Mouse (Mus musculus) forebrain, embryonic 11.5 days (tissue): ENCODE measurements at regions not wholly inside any gene's neighbourhood (a gene's known extent, or its start where the extent isn't known, plus 50 kb on each side); places are given as distances from the start of the nearest gene placed in this dataset.

Experiments
- ATAC-seq: fragments of 200-750 bp; cut with Nextera tagmentation; replicated peaks from 2 replicates; pipeline ENCODE4 v1.8.0; 2017; ENCODE audit warnings: moderate TSS enrichment; ENCODE audit not compliant: low FRiP score
- DNase-seq: peaks from one replicate; pipeline ENCODE4 v3.0.0-alpha.2; 2017; ENCODE audit warnings: low spot score
- H3K27ac ChIP-seq: fragments of 300-500 bp; sonication (generic); 2 replicates; pipeline ENCODE4 v1.5.1; 2014; ENCODE audit warnings: low read depth, low read length
- H3K27me3 ChIP-seq: fragments of 300-500 bp; sonication (generic); 2 replicates; pipeline ENCODE4 v1.6.1; 2014; ENCODE audit warnings: mild to moderate bottlenecking, low read length, mixed read lengths; ENCODE audit not compliant: control insufficient read depth, insufficient read depth
- H3K36me3 ChIP-seq: fragments of 300-500 bp; sonication (generic); 2 replicates; pipeline ENCODE4 v1.6.1; 2014; ENCODE audit warnings: mild to moderate bottlenecking, low read length, moderate library complexity, mixed read lengths; ENCODE audit not compliant: control insufficient read depth, insufficient read depth
- H3K4me1 ChIP-seq: fragments of 300-500 bp; sonication (generic); replicated peaks from 2 replicates; pipeline ENCODE4 v1.6.1; 2014; ENCODE audit warnings: low read length, mixed read lengths; ENCODE audit not compliant: control insufficient read depth, insufficient read depth
- H3K4me2 ChIP-seq: fragments of 300-500 bp; sonication (generic); 2 replicates; pipeline ENCODE4 v1.6.1; 2014; ENCODE audit warnings: low read depth, mild to moderate bottlenecking, low read length, moderate library complexity, mixed read lengths; ENCODE audit not compliant: severe bottlenecking
- H3K4me3 ChIP-seq: fragments of 300-500 bp; sonication (generic); 2 replicates; pipeline ENCODE4 v1.5.1; 2014; ENCODE audit warnings: low read depth, low read length
- H3K9ac ChIP-seq: fragments of 300-500 bp; sonication (generic); 2 replicates; pipeline ENCODE4 v1.6.1; 2014; ENCODE audit warnings: low read length
- H3K9me3 ChIP-seq: fragments of 300-500 bp; sonication (generic); 2 replicates; pipeline ENCODE4 v1.6.1; 2016; ENCODE audit warnings: low read length, mixed read lengths; ENCODE audit not compliant: control insufficient read depth
- WGBS: fragments of 180-500 bp; shearing (Covaris S2); extraction: QIAGEN DNeasy Blood & Tissue Kit; methylation state at CpG from one replicate; pipeline ENCODE4 v1.1.7; 2014; 5-methylcytosine and 5-hydroxymethylcytosine counted together

GRCm38 (mm10) chr6:93218015-93218593 is 274.8 kb upstream of the Adamts9 start:
- Histone ChIP-seq H3K36me3 (no peaks in the 10 kb centered on the region), H3K4me1 (peaks cover under 1% of the 10 kb centered on the region; the same call in 1 of the 2 replicates), H3K27me3 (no peaks in the 10 kb centered on the region), H3K4me3 (no peak overlapping the region), H3K9ac (no peak overlapping the region), H3K27ac (no peak overlapping the region), H3K4me2 (no peak overlapping the region), H3K9me3 (no peaks in the 10 kb centered on the region)
- DNase-seq = no peak
- WGBS = 81% methylated on average over 4 of the region's 4 CpGs
- ATAC-seq = no peak

GRCm38 (mm10) chr6:93200886-93201285 is 257.6 kb upstream of the Adamts9 start:
- WGBS = 81% methylated on average over 1 of the region's 1 CpGs
- Histone ChIP-seq H3K9me3 (no peaks in the 10 kb centered on the region), H3K4me1 (no peaks in the 10 kb centered on the region), H3K4me3 (no peak overlapping the region), H3K27me3 (no peaks in the 10 kb centered on the region), H3K27ac (no peak overlapping the region), H3K9ac (no peak overlapping the region), H3K36me3 (no peaks in the 10 kb centered on the region), H3K4me2 (no peak overlapping the region)
- DNase-seq (no peak), ATAC-seq (no peak)

GRCm38 (mm10) chr6:93194741-93195140 is 251.4 kb upstream of the Adamts9 start:
- 91% methylated on average over 6 of the region's 6 CpGs for WGBS

GRCm38 (mm10) chr6:93192980-93193379 is 249.7 kb upstream of the Adamts9 start:
- no peaks in the 10 kb centered on the region for H3K36me3 ChIP-seq
- ATAC-seq (no peak), DNase-seq (no peak)
- H3K9ac ChIP-seq = no peak overlapping the region
- no peaks in the 10 kb centered on the region for H3K9me3 ChIP-seq
- WGBS = 72% methylated on average over 2 of the region's 2 CpGs
- no peaks in the 10 kb centered on the region for H3K27me3 ChIP-seq
- no peaks in the 10 kb centered on the region for H3K4me1 ChIP-seq
- H3K4me2 ChIP-seq = no peak overlapping the region
- no peak overlapping the region for H3K4me3 ChIP-seq
- H3K27ac ChIP-seq = no peak overlapping the region

More at GRCm38 (mm10) chr6:93194741-93195140, 251.4 kb upstream of the Adamts9 start:
- ATAC-seq (no peak), DNase-seq (no peak)
- Histone ChIP-seq H3K27ac (no peak overlapping the region), H3K9me3 (no peaks in the 10 kb centered on the region), H3K4me1 (no peaks in the 10 kb centered on the region), H3K27me3 (no peaks in the 10 kb centered on the region), H3K4me3 (no peak overlapping the region), H3K4me2 (no peak overlapping the region), H3K36me3 (no peaks in the 10 kb centered on the region), H3K9ac (no peak overlapping the region)

GRCm38 (mm10) chr6:93190986-93191385 is 247.7 kb upstream of the Adamts9 start:
- 87% methylated on average over 2 of the region's 2 CpGs for WGBS
- DNase-seq (no peak), ATAC-seq (no peak)
- H3K4me3 ChIP-seq = no peak overlapping the region
- no peak overlapping the region for H3K9ac ChIP-seq
- no peak overlapping the region for H3K4me2 ChIP-seq
- H3K9me3 ChIP-seq = no peaks in the 10 kb centered on the region
- H3K27me3 ChIP-seq = no peaks in the 10 kb centered on the region
- H3K4me1 ChIP-seq = no peaks in the 10 kb centered on the region
- H3K36me3 ChIP-seq = no peaks in the 10 kb centered on the region
- H3K27ac ChIP-seq = no peak overlapping the region

- 88% methylated on average over 5 of the region's 5 CpGs for WGBS
- no peak for DNase-seq
- H3K9me3 ChIP-seq = no peaks in the 10 kb centered on the region
Observed at GRCm38 (mm10) chr6:93168526-93168925, 225.2 kb upstream of the Adamts9 start.

GRCm38 (mm10) chr6:93167281-93167680 is 224.0 kb upstream of the Adamts9 start:
- Histone ChIP-seq H3K4me2 (no peak overlapping the region), H3K9me3 (no peaks in the 10 kb centered on the region), H3K36me3 (no peaks in the 10 kb centered on the region), H3K27ac (no peak overlapping the region), H3K4me1 (no peaks in the 10 kb centered on the region), H3K9ac (no peak overlapping the region), H3K27me3 (no peaks in the 10 kb centered on the region), H3K4me3 (no peak overlapping the region)
- DNase-seq (no peak), ATAC-seq (no peak)
- 43% methylated on average over 7 of the region's 7 CpGs for WGBS

More at GRCm38 (mm10) chr6:93168526-93168925, 225.2 kb upstream of the Adamts9 start:
- Histone ChIP-seq H3K4me2 (no peak overlapping the region), H3K27ac (no peak overlapping the region), H3K36me3 (no peaks in the 10 kb centered on the region), H3K4me3 (no peak overlapping the region), H3K9ac (no peak overlapping the region), H3K4me1 (no peaks in the 10 kb centered on the region), H3K27me3 (no peaks in the 10 kb centered on the region)
- no peak for ATAC-seq

GRCm38 (mm10) chr6:93165942-93166341 is 222.7 kb upstream of the Adamts9 start:
- Histone ChIP-seq H3K27me3 (no peaks in the 10 kb centered on the region), H3K4me3 (no peak overlapping the region), H3K4me2 (no peak overlapping the region), H3K4me1 (no peaks in the 10 kb centered on the region), H3K9me3 (no peaks in the 10 kb centered on the region), H3K9ac (no peak overlapping the region), H3K27ac (no peak overlapping the region), H3K36me3 (no peaks in the 10 kb centered on the region)
- 68% methylated on average over 4 of the region's 4 CpGs for WGBS
- DNase-seq = no peak
- no peak for ATAC-seq

GRCm38 (mm10) chr6:93152431-93153208 is 209.3 kb upstream of the Adamts9 start:
- DNase-seq (no peak), ATAC-seq (no peak)
- no peak overlapping the region for H3K27ac ChIP-seq
- WGBS = 87% methylated on average over 5 of the region's 5 CpGs
- H3K9ac ChIP-seq = no peak overlapping the region
- no peak overlapping the region for H3K4me3 ChIP-seq
- no peaks in the 10 kb centered on the region for H3K27me3 ChIP-seq
- no peaks in the 10 kb centered on the region for H3K9me3 ChIP-seq
- no peaks in the 10 kb centered on the region for H3K4me1 ChIP-seq
- H3K36me3 ChIP-seq = no peaks in the 10 kb centered on the region
- H3K4me2 ChIP-seq = no peak overlapping the region
